Mouse (Mus musculus): ENCODE data around the gene A730061H03Rik. TPM values are rescaled to one million over a fixed set of nuclear protein-coding genes. Genes with fewer than 3 reads are reported as not detected.

Gene A730061H03Rik
- polyA plus RNA-seq, 1 experiment, result not detected

DNA sequence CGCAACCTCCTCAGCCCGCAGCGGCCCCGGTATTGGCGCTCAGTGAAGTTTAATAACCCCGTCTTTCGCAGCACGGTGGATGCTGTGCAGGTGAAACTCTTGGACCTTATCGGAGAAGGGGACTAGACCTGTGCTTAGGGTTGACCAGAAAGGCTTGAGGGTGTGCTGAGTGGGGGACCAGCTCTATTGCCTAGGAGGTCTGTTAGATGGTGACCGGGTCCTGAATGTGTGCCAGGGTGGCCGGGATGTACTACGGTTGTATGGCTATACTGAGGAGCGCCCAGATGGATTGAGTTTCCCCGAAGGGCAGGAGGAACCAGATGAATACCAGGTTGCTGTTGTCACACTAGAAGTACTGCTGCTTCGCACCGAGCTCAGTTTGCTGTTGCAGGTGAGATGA lies 32.0 kb upstream of the A730061H03Rik start:
- TF ChIP-seq GATA1 (IDR thresholded peaks at IDR 0.05; ENCODE audit: borderline replicate concordance, low read length), result no peak
- no peak for TF ChIP-seq FLI1 (IDR thresholded peaks at IDR 0.05; ENCODE audit: low read length)
- H3K36me3 ChIP-seq (replicated peaks; ENCODE audit: low read length), result peaks cover 61% of the 10 kb centered on the region
- H3K4me1 ChIP-seq, result peaks cover 71% of the 10 kb centered on the region

DNA sequence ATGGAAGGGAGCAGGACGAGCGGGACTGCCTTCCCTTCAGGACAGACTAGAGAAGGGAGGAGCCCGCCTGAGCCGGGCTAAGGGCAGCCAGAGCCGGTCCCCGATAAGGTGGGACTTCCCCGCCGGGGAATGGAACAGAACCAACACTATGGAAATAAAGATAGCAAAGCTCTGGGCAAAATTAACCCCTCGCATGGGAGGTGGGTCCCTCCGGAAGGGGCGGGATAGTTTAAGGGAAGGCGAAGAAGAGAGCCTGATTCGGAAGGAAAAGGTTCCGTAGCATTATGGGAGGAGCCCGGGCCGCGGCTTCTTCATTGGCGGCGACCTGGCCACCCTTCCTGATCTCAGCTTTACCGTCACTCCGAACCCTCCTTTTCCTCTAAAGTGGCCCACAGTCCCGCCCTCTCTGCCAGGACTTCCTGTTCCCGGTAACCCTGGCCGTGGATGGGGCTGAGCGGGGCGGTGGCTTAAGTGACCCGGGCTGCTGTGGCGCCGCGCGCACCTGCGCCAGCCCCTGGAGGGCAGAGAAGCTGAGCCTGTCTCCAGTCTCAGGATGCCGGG lies 31.2 kb upstream of the A730061H03Rik start, which contains the start of gene Rnf31:
Gene Rnf31, plus strand, starts transcription at position 378 of the 561 bp plus-strand sequence.
- Histone ChIP-seq H3K9me3 (no peaks in the 10 kb centered on the region), H3K4me3 (replicated peaks) (peak within 1 kb of the TSS; percentile 96), H3K27me3 (replicated peaks) (no peaks in the 10 kb centered on the region), H3K36me3 (replicated peaks; ENCODE audit: low read length) (peaks cover 56% of the 10 kb centered on the region), H3K4me1 (peaks cover 68% of the 10 kb centered on the region)
- TF ChIP-seq GATA1 (IDR thresholded peaks at IDR 0.05; ENCODE audit: borderline replicate concordance, low read length) (no peak), FLI1 (IDR thresholded peaks at IDR 0.05; ENCODE audit: low read length) (no peak)

More for the DNA sequence above, 32.0 kb upstream of the A730061H03Rik start:
- no peaks in the 10 kb centered on the region for H3K27me3 ChIP-seq (replicated peaks)
- no peaks in the 10 kb centered on the region for H3K9me3 ChIP-seq
- peak overlapping the region; percentile 96 for H3K4me3 ChIP-seq (replicated peaks)

GRCm38 (mm10) chr14:55590748-55591330 lies 30.6 kb upstream of the A730061H03Rik start, which contains the start of gene Psme2:
Psme2 (minus strand) TSS chr14:55591113.
- H3K36me3 ChIP-seq (replicated peaks; ENCODE audit: low read length), result peaks cover 50% of the 10 kb centered on the region
- TF ChIP-seq GATA1 (IDR thresholded peaks at IDR 0.05; ENCODE audit: borderline replicate concordance, low read length) (no peak), FLI1 (IDR thresholded peaks at IDR 0.05; ENCODE audit: low read length) (no peak)

DNA sequence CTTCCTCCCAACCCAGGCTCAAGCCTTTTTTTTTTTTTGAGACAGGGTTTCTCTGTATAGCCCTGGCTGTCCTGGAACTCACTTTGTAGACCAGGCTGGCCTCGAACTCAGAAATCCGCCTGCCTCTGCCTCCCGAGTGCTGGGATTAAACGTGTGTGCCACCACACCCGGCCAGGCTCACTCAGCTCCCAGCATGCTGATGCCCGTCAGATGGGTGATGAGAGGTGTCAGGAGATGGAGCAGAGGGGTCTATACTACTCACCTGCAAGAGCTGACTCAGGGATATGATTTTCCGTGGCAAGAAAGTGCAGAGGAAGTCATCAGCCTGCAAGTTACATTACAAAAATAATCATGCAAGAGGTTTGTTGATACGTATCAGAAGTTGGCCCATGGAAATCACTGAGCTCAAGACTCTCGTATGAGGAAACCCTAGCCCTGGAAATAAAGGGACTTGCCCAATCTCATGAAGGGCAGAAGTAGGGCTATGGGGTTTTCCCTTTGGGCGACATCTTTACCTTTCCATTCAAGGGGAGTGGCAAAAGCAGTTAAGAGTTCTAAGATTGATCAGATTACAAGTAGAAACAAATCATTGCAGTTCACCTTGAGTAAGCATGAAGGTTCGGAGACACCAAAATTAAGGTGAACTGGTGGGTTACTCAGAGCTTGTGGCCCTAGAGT lies 29.7 kb upstream of the A730061H03Rik start:
- peaks cover 41% of the 10 kb centered on the region for H3K36me3 ChIP-seq (replicated peaks; ENCODE audit: low read length)
- H3K4me3 ChIP-seq (replicated peaks), result peak overlapping the region; percentile 96
- H3K9me3 ChIP-seq, result no peaks in the 10 kb centered on the region
- no peak for TF ChIP-seq GATA1 (IDR thresholded peaks at IDR 0.05; ENCODE audit: borderline replicate concordance, low read length)
- no peak for TF ChIP-seq FLI1 (IDR thresholded peaks at IDR 0.05; ENCODE audit: low read length)
- H3K4me1 ChIP-seq, result peaks cover 68% of the 10 kb centered on the region
- H3K27me3 ChIP-seq (replicated peaks), result no peaks in the 10 kb centered on the region

More at GRCm38 (mm10) chr14:55590748-55591330, 30.6 kb upstream of the A730061H03Rik start, which contains the start of gene Psme2:
- peak within 1 kb of the TSS; percentile 96 for H3K4me3 ChIP-seq (replicated peaks)
- H3K9me3 ChIP-seq, result no peaks in the 10 kb centered on the region
- H3K4me1 ChIP-seq, result peaks cover 68% of the 10 kb centered on the region
- H3K27me3 ChIP-seq (replicated peaks), result no peaks in the 10 kb centered on the region

GRCm38 (mm10) chr14:55589271-55589670 lies 29.1 kb upstream of the A730061H03Rik start:
- H3K4me3 ChIP-seq (replicated peaks), result peak overlapping the region; percentile 64
- no peaks in the 10 kb centered on the region for H3K27me3 ChIP-seq (replicated peaks)
- TF ChIP-seq GATA1 (IDR thresholded peaks at IDR 0.05; ENCODE audit: borderline replicate concordance, low read length) (no peak), FLI1 (IDR thresholded peaks at IDR 0.05; ENCODE audit: low read length) (no peak)
- peaks cover 70% of the 10 kb centered on the region for H3K4me1 ChIP-seq
- no peaks in the 10 kb centered on the region for H3K9me3 ChIP-seq
- peaks cover 35% of the 10 kb centered on the region for H3K36me3 ChIP-seq (replicated peaks; ENCODE audit: low read length)

DNA sequence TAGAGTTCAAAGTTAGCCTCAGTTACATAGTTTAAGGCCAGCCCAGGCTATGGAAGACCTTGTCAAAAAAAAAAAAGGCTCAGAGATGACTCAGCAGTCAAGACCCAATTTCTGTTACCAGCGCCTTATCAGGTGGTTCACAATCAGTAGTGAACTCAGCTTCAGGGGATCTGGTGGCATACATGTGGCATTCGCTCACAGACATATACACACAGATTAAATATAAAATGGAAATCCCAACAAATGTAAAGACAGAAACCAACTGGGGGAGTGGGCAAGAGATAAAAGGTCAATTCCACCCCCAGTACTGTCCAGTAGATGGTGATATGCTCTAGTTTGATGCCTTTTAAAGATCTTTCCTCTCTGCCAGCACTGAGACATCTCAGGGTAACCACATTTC lies 25.9 kb upstream of the A730061H03Rik start:
- Histone ChIP-seq H3K9me3 (no peaks in the 10 kb centered on the region), H3K36me3 (replicated peaks; ENCODE audit: low read length) (peaks cover 40% of the 10 kb centered on the region), H3K27me3 (replicated peaks) (no peaks in the 10 kb centered on the region), H3K4me1 (peaks cover 48% of the 10 kb centered on the region), H3K4me3 (replicated peaks) (peak overlapping the region; percentile 57)
- TF ChIP-seq FLI1 (IDR thresholded peaks at IDR 0.05; ENCODE audit: low read length) (no peak), GATA1 (IDR thresholded peaks at IDR 0.05; ENCODE audit: borderline replicate concordance, low read length) (no peak)

- Histone ChIP-seq H3K4me3 (replicated peaks) (peak overlapping the region; percentile 95), H3K9me3 (no peaks in the 10 kb centered on the region), H3K4me1 (peaks cover 52% of the 10 kb centered on the region), H3K27me3 (replicated peaks) (no peaks in the 10 kb centered on the region), H3K36me3 (replicated peaks; ENCODE audit: low read length) (peaks cover 46% of the 10 kb centered on the region)
- no peak for TF ChIP-seq FLI1 (IDR thresholded peaks at IDR 0.05; ENCODE audit: low read length)
- TF ChIP-seq GATA1 (IDR thresholded peaks at IDR 0.05; ENCODE audit: borderline replicate concordance, low read length), result no peak
These were observed 25.4 kb upstream of the A730061H03Rik start for GRCm38 (mm10) chr14:55585566-55585960.

- peaks cover 53% of the 10 kb centered on the region for H3K4me1 ChIP-seq
These were observed 24.7 kb upstream of the A730061H03Rik start, which contains the start of gene Emc9 for GRCm38 (mm10) chr14:55584702-55585565. Emc9 (minus strand) TSS chr14:55585302.

DNA sequence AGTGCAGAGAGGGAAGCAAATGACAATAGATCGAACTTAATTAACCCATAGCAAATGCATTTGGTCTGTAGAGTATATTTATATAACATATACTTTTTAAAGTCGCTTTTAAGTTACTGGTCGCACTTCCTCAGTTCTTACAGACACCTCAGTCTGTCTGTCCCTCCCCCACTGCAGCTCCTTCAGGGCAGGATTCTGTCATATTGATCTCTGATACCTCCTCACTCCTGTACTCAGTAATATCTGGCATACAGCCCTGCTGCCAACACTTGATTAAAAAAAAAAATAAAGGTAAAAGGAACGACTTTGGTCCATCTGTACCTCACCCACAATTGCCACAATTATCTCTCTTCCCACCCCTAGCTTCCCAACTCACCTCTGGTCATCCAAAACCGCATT lies 24.1 kb upstream of the A730061H03Rik start:
- no peaks in the 10 kb centered on the region for H3K27me3 ChIP-seq (replicated peaks)
- H3K36me3 ChIP-seq (replicated peaks; ENCODE audit: low read length), result peaks cover 56% of the 10 kb centered on the region
- H3K4me1 ChIP-seq, result peaks cover 53% of the 10 kb centered on the region
- no peaks in the 10 kb centered on the region for H3K9me3 ChIP-seq
- TF ChIP-seq FLI1 (IDR thresholded peaks at IDR 0.05; ENCODE audit: low read length), result no peak
- TF ChIP-seq GATA1 (IDR thresholded peaks at IDR 0.05; ENCODE audit: borderline replicate concordance, low read length), result no peak
- H3K4me3 ChIP-seq (replicated peaks), result peak overlapping the region; percentile 95

More at GRCm38 (mm10) chr14:55584702-55585565, 24.7 kb upstream of the A730061H03Rik start, which contains the start of gene Emc9:
- H3K27me3 ChIP-seq (replicated peaks), result no peaks in the 10 kb centered on the region
- no peaks in the 10 kb centered on the region for H3K9me3 ChIP-seq
- TF ChIP-seq FLI1 (IDR thresholded peaks at IDR 0.05; ENCODE audit: low read length) (no peak), GATA1 (IDR thresholded peaks at IDR 0.05; ENCODE audit: borderline replicate concordance, low read length) (no peak)
- peak within 1 kb of the TSS; percentile 95 for H3K4me3 ChIP-seq (replicated peaks)
- peaks cover 53% of the 10 kb centered on the region for H3K36me3 ChIP-seq (replicated peaks; ENCODE audit: low read length)
